Mouse (Mus musculus) erythroblast, embryonic 14.5 days (primary cell): ENCODE measurements around the gene Yars. TPM values are rescaled to one million over a fixed set of nuclear protein-coding genes. Genes with fewer than 3 reads are reported as not detected.
A peak's percentile ranks its signal among the peaks of the same experiment; 100 is the strongest.

Experiments used
- H3K27me3 ChIP-seq: 2 replicates; pipeline ENCODE4 v1.6.1; 2012; ENCODE audit warnings: inconsistent platforms; ENCODE audit not compliant: control insufficient read depth
- H3K36me3 ChIP-seq: 2 replicates; pipeline ENCODE4 v1.6.1; 2012; ENCODE audit warnings: mild to moderate bottlenecking, inconsistent platforms; ENCODE audit not compliant: control insufficient read depth
- H3K4me1 ChIP-seq: 2 replicates; pipeline ENCODE4 v1.6.1; 2012; ENCODE audit warnings: inconsistent platforms; ENCODE audit not compliant: control insufficient read depth
- H3K4me3 ChIP-seq: replicated peaks from 2 replicates; pipeline ENCODE3; 2012; ENCODE audit warnings: moderate library complexity, mild to moderate bottlenecking, inconsistent platforms
- H3K9me3 ChIP-seq: 2 replicates; pipeline ENCODE4 v1.6.1; 2012; ENCODE audit warnings: low read length, inconsistent platforms, mixed read lengths; ENCODE audit not compliant: control insufficient read depth
- GATA1 ChIP-seq: IDR thresholded peaks from 2 replicates; pipeline ENCODE4 v1.6.1; 2012; ENCODE audit warnings: low read length, inconsistent platforms, mixed read lengths
- TAL1 ChIP-seq: IDR thresholded peaks from 3 replicates; pipeline ENCODE4 v1.6.1; 2012; ENCODE audit warnings: low read length, inconsistent platforms, mixed read lengths
- polyA plus RNA-seq: library from polyadenylated mRNA; stranded (reverse); fragments of >175 nt; gene quantifications from 2 replicates; pipeline ENCODE4 v1.2.3, GENCODE M21; 2012

The Yars gene
- polyA plus RNA-seq, 1 experiment: 2.7 TPM

GRCm38 (mm10) chr4:129179560-129179959 is 10.0 kb upstream of the Yars start:
- no peaks in the 10 kb centered on the region for H3K27me3 ChIP-seq
- peaks cover 4% of the 10 kb centered on the region for H3K4me1 ChIP-seq
- no peak overlapping the region for H3K4me3 ChIP-seq
- H3K9me3 ChIP-seq: no peaks in the 10 kb centered on the region
- TF ChIP-seq TAL1 (no peak), GATA1 (no peak)
- peaks cover 68% of the 10 kb centered on the region for H3K36me3 ChIP-seq

DNA sequence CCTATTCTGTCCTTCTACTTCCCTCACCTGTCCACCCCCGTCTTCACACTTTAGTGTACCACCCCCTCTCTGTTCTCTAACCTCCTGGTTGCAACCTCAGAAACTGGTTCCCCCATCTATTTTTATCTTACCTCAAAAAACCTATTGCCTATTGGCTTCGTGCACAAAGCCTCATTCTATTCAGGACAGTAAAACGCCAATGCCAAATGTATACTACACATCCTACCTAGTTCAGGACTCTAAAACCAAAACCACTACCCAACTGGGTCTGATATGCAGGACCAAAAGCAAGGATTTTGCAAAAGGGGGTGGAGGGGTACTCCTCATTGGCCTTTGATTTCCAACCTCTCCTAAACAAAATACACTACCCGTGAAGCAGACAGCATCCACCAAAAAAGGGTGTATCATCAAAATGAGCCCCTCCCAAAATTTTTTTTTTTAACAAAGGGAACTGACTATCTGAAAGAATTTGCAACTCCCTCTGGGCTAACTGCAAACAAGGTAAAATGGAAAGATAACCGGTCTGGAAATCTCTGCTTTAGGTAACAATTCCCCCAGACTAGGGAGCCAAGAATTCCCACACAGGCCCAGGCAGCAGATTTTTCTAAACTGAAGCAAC is 1.4 kb upstream of the Yars start:
- H3K36me3 ChIP-seq: peaks cover 35% of the 10 kb centered on the region
- H3K27me3 ChIP-seq: no peaks in the 10 kb centered on the region
- H3K4me1 ChIP-seq: peaks cover 47% of the 10 kb centered on the region
- TF ChIP-seq GATA1 (no peak), TAL1 (no peak)
- H3K4me3 ChIP-seq: peak overlapping the region; percentile 88
- H3K9me3 ChIP-seq: no peaks in the 10 kb centered on the region

DNA sequence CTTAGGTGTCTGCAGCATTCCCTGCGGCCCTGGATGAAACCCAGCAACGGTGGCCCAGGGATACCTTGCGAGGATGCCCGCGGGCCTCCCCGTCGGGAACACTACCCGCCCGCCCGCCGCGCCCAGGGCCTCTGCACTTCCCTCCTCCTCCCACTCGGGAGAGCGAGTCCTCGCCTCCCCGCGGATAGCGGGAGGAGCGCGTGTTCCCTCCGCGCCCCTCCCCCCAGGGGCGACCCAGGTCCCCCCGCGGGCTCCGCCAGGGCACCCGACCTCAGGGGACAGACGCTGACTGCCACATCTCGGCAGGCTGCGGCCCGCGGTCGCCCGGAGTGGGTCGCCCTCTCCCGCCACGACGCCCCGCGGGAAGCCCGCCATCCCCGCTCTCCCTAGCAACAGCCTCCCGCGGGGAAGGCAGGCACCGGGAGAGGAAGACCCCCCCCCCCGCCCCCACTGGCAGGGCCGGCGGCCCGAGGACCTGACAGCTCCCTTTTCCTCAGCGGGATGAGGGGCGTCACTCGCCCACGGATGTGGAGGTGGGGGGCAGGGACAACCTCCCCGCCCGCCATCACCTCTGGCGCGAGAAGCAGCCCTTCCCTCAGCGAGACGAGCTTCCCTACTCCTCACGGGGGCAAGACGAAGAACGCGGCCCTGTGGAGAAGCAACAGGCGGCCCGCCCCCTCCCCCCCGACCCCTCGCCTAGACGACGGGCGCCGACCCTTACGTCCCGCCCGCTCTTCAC is 588 bp upstream of the Yars start:
- Histone ChIP-seq H3K9me3 (no peaks in the 10 kb centered on the region), H3K4me3 (peak overlapping the region; percentile 88), H3K27me3 (no peaks in the 10 kb centered on the region), H3K4me1 (peaks cover 53% of the 10 kb centered on the region), H3K36me3 (peaks cover 40% of the 10 kb centered on the region)
- TF ChIP-seq TAL1 (no peak), GATA1 (no peak)

- Histone ChIP-seq H3K4me1 (peaks cover 56% of the 10 kb centered on the region), H3K36me3 (peaks cover 50% of the 10 kb centered on the region), H3K4me3 (peak overlapping the region; percentile 88), H3K9me3 (no peaks in the 10 kb centered on the region), H3K27me3 (no peaks in the 10 kb centered on the region)
- no peak for TF ChIP-seq TAL1
Observed at GRCm38 (mm10) chr4:129190538-129190937, 978 bp downstream of the Yars start.

DNA sequence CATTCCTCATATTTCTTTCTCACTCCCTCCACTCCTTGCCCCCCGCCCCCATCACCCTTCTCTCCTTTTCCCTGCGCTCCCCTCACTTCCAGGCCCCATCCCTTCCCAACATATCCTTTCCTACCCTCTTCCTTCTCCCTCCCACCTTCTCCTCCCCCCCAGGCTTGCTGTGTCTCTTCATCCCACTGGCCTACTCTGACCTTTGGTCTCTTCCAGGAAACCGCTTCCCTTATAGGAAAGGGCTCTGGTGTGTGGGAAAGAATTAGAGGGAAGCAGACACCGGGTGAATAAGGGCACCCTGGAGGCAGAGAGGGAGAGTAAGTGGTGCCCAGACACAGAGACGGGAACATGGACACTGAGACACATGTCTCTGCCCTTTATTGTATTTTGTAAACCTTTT is 2.1 kb downstream of the Yars start:
- Histone ChIP-seq H3K36me3 (peaks cover 60% of the 10 kb centered on the region), H3K9me3 (no peaks in the 10 kb centered on the region), H3K4me3 (peak overlapping the region; percentile 88), H3K27me3 (no peaks in the 10 kb centered on the region), H3K4me1 (peaks cover 55% of the 10 kb centered on the region)
- TF ChIP-seq GATA1: no peak
- TF ChIP-seq TAL1: no peak

GRCm38 (mm10) chr4:129194280-129194679 is 4.7 kb downstream of the Yars start:
- H3K36me3 ChIP-seq: peaks cover 80% of the 10 kb centered on the region
- peaks cover 38% of the 10 kb centered on the region for H3K4me1 ChIP-seq
- TF ChIP-seq GATA1 (no peak), TAL1 (no peak)

GRCm38 (mm10) chr4:129197514-129197913 is 8.0 kb downstream of the Yars start:
- Histone ChIP-seq H3K4me1 (peaks cover 13% of the 10 kb centered on the region), H3K36me3 (peaks cover 95% of the 10 kb centered on the region), H3K4me3 (no peak overlapping the region), H3K27me3 (no peaks in the 10 kb centered on the region), H3K9me3 (no peaks in the 10 kb centered on the region)
- no peak for TF ChIP-seq TAL1
- TF ChIP-seq GATA1: no peak

More at GRCm38 (mm10) chr4:129194280-129194679, 4.7 kb downstream of the Yars start:
- Histone ChIP-seq H3K27me3 (no peaks in the 10 kb centered on the region), H3K9me3 (no peaks in the 10 kb centered on the region), H3K4me3 (no peak overlapping the region)

DNA sequence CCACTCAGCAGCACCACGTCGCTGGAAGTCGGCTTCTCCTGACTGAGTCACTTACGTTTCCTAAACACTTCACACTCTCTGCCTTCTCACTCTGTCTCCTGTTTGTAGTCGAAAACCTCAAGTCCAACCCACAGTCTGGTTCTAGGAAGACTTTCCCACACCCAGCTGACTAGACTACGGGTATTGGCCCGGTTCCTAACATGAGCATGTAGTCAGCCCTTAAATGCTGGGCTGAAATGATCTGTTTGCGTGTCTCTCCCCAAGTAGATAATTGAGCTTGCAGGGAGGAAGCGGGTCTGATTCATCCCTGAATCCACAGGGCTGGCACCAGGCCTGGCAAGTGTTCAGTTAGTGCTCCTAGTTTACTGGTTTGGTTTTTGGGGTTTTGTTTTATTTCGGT is 15.1 kb downstream of the Yars start:
- peaks cover 99% of the 10 kb centered on the region for H3K36me3 ChIP-seq
- TF ChIP-seq GATA1 (no peak), TAL1 (no peak)
- H3K4me3 ChIP-seq: no peak overlapping the region
- no peaks in the 10 kb centered on the region for H3K9me3 ChIP-seq
- no peaks in the 10 kb centered on the region for H3K27me3 ChIP-seq
- H3K4me1 ChIP-seq: no peaks in the 10 kb centered on the region

- TF ChIP-seq GATA1 (no peak), TAL1 (no peak)
Observed at GRCm38 (mm10) chr4:129206792-129207191, 17.2 kb downstream of the Yars start.

More at GRCm38 (mm10) chr4:129206792-129207191, 17.2 kb downstream of the Yars start:
- H3K4me1 ChIP-seq: no peaks in the 10 kb centered on the region
- H3K4me3 ChIP-seq: no peak overlapping the region
- peaks cover 98% of the 10 kb centered on the region for H3K36me3 ChIP-seq
- no peaks in the 10 kb centered on the region for H3K27me3 ChIP-seq
- no peaks in the 10 kb centered on the region for H3K9me3 ChIP-seq
